Mouse (Mus musculus) kidney, adult 11 months (tissue): ENCODE measurements around the gene Sbk1.
"Not testable (repeated sequence)": the region's sequence is repeated elsewhere in the genome, so short reads cannot be mapped to it uniquely, and the experiment has no call there.

Experiments used
- DNase-seq: peaks from one replicate; pipeline ENCODE4 v3.0.0; 2022

Gene Sbk1

GRCm38 (mm10) chr7:126265949-126266348, 6.5 kb upstream of the Sbk1 start:
- peak; percentile 65 for DNase-seq

DNA sequence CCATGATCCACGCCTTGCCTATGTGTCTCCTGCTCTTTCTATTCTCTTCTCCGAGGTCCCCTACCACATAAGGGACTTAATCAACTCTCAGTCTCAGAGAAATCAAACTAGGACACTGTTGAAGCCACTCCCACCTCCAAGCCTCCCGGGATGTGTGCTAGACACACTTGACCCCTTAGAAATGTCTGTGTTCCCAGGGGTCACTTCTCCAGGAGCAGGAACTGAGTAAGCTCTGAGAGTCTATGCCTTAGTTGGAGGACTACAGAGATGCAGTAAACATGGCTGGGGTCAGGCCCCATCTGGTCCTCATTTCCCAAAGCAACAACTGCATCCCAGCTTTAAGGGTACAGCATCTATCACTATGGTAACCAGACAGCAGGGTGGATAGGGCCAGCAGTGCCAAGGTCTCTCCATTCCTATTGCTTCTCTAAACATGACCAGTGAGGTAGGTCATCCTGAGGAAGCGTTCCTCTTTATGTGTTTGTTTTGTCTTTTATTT, 6.0 kb upstream of the Sbk1 start:
- no peak for DNase-seq

DNA sequence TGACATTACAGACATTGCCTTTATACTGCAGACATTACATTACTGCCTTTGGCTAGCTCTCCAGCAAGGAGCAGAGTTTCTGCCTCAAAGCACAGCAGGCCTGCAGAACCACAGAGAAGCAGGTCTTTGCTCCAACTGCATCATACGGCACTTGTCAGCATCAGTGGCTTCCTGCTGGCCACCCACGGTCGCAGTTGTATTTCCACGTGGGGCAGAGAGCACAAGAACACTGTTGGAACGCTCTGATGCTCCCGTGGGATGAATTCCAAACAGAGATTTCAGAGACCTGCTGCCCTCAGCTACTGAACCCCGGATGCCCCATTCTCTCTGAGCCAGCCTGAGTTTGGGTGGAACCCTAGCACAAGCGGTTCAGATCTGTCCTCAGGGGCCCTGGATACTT, 4.8 kb upstream of the Sbk1 start:
- no peak for DNase-seq

- DNase-seq, result no peak
Observed at GRCm38 (mm10) chr7:126272770-126273311, 422 bp downstream of the Sbk1 start.

DNA sequence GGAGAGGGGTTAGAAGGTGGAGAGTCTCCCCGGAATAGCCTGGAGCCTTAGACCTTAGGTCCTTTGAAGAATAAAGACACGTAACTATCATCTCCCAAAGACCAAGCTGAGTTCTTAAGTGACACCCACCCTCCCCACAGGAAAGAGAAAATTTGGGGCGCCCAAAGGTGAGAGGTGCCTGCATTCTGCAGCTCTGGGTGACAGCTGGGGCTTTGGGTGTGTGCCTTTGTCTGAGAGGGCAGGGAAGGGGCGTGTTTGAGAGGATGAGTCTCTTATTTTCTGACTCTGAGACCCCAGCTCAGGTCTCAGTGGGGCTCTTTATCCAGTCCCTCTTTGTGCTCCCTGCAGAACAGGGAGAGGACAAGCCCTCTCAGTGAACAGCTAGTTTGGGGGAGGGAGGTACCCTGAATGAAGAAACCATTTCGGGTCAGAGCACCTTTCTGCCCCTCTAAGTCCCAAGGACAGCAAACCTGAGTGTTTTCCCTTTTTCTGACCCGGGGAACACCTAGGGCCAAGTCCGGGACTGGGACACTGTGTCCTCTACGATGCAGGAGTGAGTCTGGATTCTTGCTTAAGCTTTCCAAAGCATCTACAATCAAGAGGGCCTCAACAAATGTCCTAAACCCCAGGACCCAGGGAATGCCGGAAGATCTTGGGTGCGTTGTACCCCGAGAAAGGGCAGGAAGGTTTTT, 1.1 kb downstream of the Sbk1 start:
- DNase-seq, result no peak

- no peak for DNase-seq
Observed at GRCm38 (mm10) chr7:126274137-126274536, 1.7 kb downstream of the Sbk1 start.

- no peak for DNase-seq
Observed at GRCm38 (mm10) chr7:126274626-126275025, 2.2 kb downstream of the Sbk1 start.

- peak; percentile 92 for DNase-seq
Observed at GRCm38 (mm10) chr7:126275711-126276110, 3.3 kb downstream of the Sbk1 start.

DNA sequence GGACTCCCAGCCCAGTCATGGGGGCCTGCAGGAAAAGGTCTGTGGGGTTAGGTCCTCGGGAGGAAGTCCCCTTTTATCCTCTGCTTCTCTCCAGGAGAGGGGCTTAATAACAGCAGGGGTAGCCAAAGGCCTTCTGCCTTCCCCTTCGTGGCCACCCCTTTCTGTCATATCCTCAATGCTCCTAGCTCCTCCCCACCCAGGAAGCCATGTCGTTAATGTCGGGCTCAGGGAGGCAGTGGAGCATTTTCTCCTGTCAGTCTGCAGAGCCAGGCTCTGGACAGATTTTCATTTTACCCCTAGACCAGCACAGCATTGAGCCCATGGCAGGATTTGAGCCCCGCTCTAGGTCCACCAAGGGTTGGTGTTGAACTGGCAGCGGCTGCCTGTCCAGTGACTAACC, 3.9 kb downstream of the Sbk1 start:
- DNase-seq, result no peak

DNA sequence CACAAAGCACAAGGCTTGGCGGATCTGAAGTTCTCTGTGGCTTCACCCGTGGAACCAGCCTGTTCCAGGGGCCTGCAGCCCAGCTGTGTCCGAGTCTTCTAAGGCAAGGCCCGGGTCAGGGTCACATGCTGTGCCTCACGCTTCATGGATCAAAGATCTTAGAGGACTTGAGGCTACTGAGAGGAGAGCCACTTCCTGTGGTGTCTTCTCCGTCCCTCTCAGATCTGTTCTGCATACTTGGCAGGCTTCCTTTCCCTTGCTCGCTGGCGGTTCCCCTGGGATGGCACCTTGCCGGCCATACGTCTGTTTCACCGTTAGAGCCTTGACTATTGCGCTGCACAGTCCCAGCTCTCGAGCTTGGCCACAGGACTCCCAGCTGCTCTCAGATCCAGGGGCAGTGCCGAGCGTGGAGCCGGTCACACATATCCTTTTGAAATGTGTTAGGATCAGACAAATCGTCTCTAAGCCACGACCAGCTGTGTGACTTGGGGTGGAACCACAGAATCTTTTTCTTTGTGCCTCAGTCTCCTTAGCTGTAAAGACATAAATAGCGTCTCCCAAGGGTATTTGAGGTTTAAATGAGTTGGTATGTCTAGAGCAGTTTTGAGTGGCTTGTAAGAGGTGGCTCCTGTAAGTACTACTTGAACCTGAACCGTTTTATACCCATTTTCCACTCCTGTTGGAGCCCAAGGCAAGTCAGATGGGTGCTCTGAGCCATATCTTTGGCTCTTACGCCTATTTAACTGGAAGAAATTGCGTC, 5.3 kb downstream of the Sbk1 start:
- peak; percentile 74 for DNase-seq

DNA sequence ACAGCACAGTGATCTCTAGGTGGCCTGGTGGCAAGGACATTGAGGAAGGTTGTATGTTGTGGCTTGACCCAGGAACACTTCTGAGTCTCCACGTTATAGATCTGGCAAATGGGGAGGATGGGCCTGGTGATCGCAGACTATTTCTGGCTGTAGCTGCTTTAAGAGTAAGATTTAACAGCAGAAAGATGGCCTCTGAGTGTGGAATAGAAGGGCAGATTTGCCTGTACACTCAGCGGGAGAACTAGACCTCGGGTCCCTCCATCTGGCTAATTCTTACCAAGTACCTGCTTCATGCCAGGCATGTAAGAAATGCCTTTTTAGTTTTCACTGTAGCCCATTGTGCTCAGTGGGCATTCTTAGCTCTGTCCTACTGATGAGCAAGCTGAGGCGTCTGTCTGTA, 6.4 kb downstream of the Sbk1 start:
- DNase-seq, result no peak

- no peak for DNase-seq
Observed at GRCm38 (mm10) chr7:126279774-126280482, 7.5 kb downstream of the Sbk1 start.

DNA sequence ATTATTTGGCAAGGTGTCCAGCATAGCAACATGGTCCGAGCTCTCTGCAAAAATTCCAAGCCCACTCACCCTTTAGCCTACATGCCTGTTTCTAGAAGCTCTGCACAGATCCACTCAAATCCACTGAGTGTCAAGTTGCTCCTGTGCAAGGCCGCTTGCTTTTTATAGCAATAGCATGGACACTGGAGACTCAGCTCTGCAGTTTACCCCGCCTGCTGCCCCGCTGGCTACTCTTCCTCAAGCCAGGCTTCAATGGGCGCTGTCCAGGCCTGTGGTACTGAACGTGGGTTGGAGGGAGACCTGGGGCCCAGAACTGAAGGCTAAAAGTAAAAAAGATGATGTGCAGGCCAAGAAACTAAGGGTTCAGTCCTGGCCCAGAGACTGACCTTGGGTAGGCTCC, 8.3 kb downstream of the Sbk1 start:
- DNase-seq, result no peak

DNA sequence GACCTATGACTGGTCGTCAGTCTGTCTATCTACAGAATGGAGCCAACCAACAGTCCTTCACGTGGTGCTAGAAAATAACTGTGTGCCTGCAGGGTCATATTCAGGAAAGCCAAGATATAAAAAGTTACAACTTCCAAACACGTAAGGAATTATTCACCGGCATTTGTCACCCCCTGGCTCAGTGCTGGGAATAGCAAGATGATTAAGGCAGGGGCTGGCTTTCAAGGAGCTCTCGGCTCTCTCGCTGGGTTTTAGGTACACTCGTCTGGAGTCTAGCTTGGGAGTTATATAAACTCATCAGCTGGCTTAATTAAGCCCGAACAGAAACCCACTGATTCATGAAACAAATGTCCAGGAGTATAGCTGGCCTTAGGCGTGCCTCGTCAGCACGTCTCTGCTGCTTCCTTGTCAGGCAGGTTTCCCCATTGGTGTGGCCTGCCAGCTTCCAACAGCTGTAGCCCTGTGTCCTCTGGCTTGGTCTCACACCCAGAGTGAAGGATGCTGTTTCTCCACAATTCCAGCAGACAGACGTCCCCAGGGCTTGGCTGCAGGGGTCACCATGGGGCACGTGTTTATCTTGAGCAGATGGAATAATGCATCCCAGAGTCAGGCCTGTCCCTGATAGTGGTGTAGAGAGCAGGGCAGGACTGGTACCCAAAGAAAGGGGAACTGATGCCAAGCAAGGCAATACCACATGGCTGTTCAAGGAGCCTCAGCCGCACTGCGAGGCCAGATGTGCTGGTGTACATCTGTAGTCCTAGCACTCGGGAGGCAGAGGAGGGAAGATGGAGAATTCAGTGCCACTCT, 9.7 kb downstream of the Sbk1 start:
- DNase-seq, result no peak

DNA sequence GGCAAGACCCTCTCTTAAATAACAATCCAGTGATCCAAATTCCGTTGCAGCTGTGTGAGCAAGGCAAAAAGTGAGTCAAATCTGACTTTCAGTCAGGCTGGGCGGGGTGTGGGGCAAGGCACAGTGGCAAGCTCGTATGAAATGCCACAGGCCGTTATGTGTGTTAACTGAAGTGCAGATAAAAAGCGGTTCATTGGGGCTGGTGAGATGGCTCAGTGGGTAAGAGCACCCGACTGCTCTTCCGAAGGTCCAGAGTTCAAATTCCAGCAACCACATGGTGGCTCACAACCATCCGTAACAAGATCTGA, 10.2 kb downstream of the Sbk1 start:
- DNase-seq, result not testable (repeated sequence)

DNA sequence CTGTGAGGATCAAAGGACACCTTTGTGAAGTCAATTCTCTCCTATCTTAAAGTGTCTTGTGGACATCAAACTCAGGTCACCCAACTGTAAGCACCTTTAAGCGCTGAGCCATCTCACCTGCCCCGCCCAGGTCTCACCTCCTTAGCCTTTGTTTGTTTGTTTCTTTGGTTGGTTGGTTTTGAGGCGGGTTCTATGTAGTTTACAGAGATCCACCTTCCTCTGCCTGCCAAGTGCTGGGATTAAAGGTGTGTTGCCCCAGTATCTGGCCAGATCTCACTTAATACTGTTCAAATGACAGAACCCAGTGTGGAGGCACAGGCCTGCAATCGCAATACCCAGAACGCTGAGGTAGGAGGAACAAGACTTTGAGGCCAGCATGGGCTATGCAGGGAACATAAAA, 11.6 kb downstream of the Sbk1 start:
- no peak for DNase-seq

GRCm38 (mm10) chr7:126284441-126284840, 12.0 kb downstream of the Sbk1 start:
- DNase-seq, result no peak

GRCm38 (mm10) chr7:126284865-126285264, 12.4 kb downstream of the Sbk1 start:
- DNase-seq, result no peak

DNA sequence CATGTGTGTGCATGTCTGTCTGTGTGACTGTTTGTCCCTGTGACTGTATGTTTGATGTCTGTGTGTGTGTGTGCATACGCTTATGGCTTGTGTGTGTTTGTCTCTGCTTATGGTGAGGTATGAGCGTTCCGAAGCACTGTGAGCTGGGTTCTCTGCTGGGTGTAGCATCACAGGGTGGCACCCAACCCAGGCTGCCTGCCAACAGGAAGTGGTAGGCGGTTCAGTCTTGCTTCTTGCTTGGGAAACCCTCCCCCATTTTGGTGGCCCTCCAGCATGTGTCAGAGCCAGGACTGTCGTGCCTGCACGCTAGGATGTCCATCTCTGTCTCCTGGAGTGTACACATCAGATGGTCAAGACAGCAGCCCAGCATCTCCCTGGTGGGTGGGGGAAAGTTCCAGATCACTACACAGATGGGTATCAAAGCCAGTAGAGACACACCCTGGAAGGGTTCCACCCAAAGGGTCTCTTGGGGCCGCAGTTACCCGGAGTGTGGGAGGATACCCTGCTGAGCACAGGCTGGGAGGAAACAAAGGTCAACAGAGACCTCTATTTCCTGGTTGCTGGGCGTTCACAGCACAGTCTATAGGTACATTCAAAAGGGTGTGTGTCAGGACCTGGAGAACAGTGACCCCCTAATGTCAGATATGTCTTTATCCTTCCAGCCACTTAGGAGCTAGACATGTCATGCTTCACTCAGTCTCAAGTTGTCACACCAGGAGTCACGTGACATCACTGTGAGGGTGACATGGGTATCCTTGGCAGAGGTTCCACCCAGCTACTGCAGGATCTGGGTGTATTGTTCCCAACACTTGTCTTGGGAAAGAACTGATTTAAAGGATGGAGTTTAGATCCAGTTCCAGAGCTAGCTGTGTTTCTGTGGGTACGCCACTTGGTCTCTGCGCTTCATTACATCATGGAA, 13.1 kb downstream of the Sbk1 start:
- DNase-seq, result peak; percentile 59

DNA sequence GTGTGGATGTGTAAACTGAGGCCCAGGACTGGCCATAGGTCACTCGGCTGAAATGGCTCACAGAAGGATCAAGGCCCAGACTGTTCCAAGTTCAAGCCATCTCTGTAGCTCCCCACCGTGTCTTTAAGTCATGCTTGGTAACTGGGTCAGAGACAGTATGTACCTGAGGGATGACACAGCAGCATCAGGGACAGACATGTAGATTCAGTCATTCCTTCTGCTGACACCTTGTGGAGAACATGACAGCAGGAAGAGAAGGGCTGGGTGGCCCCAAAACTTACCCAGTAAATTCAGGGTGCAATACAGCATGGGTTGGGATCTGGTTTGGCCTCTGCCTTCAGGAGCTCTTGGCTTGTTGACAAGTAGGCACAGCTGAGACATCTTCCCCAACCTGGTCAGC, 13.9 kb downstream of the Sbk1 start:
- DNase-seq, result no peak

DNA sequence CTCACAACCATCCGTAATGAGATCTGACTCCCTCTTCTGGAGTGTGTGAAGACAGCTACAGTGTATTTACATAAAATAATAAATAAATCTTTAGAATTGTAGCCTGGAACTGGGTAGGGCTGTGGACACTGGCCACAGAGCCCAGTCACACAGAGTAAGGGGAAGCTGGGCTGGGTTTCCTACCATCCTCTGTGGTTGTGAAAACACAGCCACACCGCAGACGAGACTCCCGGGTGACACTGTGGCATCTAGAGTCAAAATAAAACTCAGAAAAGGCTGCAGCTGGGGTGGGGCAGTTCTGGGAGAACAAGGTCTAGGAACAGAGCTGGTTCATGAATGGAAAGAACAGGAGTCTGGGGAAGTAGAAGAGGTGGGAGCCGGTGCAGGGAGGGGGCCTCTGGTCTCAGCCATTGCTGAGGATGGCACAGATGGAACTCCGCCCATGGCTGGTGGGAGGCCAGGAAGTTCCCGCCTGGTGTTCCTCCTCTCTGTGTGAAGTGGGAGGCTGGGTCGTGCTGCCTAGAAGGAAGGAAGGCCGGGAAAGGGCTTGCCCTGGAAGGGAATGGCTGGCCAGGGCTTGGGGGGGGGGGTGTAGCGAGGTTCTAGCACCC, 15.2 kb downstream of the Sbk1 start:
- DNase-seq, result no peak
